Mouse (Mus musculus): Measurements from ENCODE around the gene Fbxw2.
"Not testable (repeated sequence)": the region's sequence is repeated elsewhere in the genome, so short reads cannot be mapped to it uniquely, and the experiment has no call there.

Fbxw2 gene

GRCm38 (mm10) chr2:34825827-34826459 lies at the start of gene Fbxw2:
TSS of gene Fbxw2 (minus strand) at chr2:34826311.
- peak; percentile 98 for DNase-seq (ENCODE audit: low read depth, low spot score)

GRCm38 (mm10) chr2:34874816-34875345 lies 48.8 kb upstream of the Fbxw2 start, which contains the start of gene Psmd5:
TSS of gene Psmd5 (minus strand) at chr2:34874968.
- no peak for DNase-seq (ENCODE audit: low read depth, low spot score)

GRCm38 (mm10) chr2:34874271-34874670 lies 48.2 kb upstream of the Fbxw2 start, which contains the start of gene Cutal:
TSS of gene Cutal (plus strand) at chr2:34874396.
- no peak for DNase-seq (ENCODE audit: low read depth, low spot score)

GRCm38 (mm10) chr2:34870520-34871474 lies 44.7 kb upstream of the Fbxw2 start:
- peak; percentile 99 for DNase-seq (ENCODE audit: low read depth, low spot score)

- peak; percentile 27 for DNase-seq (ENCODE audit: low read depth, low spot score)
These were observed 43.6 kb upstream of the Fbxw2 start for GRCm38 (mm10) chr2:34869680-34870079.

GRCm38 (mm10) chr2:34857728-34858127 lies 31.6 kb upstream of the Fbxw2 start:
- no peak for DNase-seq (ENCODE audit: low read depth, low spot score)

- DNase-seq (ENCODE audit: low read depth, low spot score) = no peak
These were observed 29.2 kb upstream of the Fbxw2 start for GRCm38 (mm10) chr2:34855265-34855664.

GRCm38 (mm10) chr2:34847702-34848101 lies 21.6 kb upstream of the Fbxw2 start:
- DNase-seq (ENCODE audit: low read depth, low spot score) = no peak

- DNase-seq (ENCODE audit: low read depth, low spot score) = peak; percentile 51
These were observed 17.3 kb upstream of the Fbxw2 start for GRCm38 (mm10) chr2:34843211-34843939.

- DNase-seq (ENCODE audit: low read depth, low spot score) = peak; percentile 88
These were observed 15.6 kb upstream of the Fbxw2 start for GRCm38 (mm10) chr2:34841706-34842105.

GRCm38 (mm10) chr2:34840143-34840542 lies 14.0 kb upstream of the Fbxw2 start:
- not testable (repeated sequence) for DNase-seq (ENCODE audit: low read depth, low spot score)

GRCm38 (mm10) chr2:34835669-34836068 lies 9.6 kb upstream of the Fbxw2 start:
- DNase-seq (ENCODE audit: low read depth, low spot score) = no peak

GRCm38 (mm10) chr2:34833624-34834023 lies 7.5 kb upstream of the Fbxw2 start:
- no peak for DNase-seq (ENCODE audit: low read depth, low spot score)

GRCm38 (mm10) chr2:34832766-34833457 lies 6.8 kb upstream of the Fbxw2 start, which contains the start of gene Gm34653:
TSS of gene Gm34653 (plus strand) at chr2:34833007.
- DNase-seq (ENCODE audit: low read depth, low spot score) = not testable (repeated sequence)

GRCm38 (mm10) chr2:34830066-34830465 lies 4.0 kb upstream of the Fbxw2 start:
- DNase-seq (ENCODE audit: low read depth, low spot score) = not testable (repeated sequence)

GRCm38 (mm10) chr2:34828026-34828425 lies 1.9 kb upstream of the Fbxw2 start:
- DNase-seq (ENCODE audit: low read depth, low spot score) = no peak

- no peak for DNase-seq (ENCODE audit: low read depth, low spot score)
These were observed 1.5 kb upstream of the Fbxw2 start for GRCm38 (mm10) chr2:34827591-34827990.

GRCm38 (mm10) chr2:34826460-34827231 lies 535 bp upstream of the Fbxw2 start:
- DNase-seq (ENCODE audit: low read depth, low spot score) = no peak

- no peak for DNase-seq (ENCODE audit: low read depth, low spot score)
These were observed 7.6 kb downstream of the Fbxw2 start for GRCm38 (mm10) chr2:34818492-34818891.

- DNase-seq (ENCODE audit: low read depth, low spot score) = peak; percentile 48
These were observed 10.2 kb downstream of the Fbxw2 start for GRCm38 (mm10) chr2:34815893-34816292.

Data from brain, adult 2 months (tissue).